Mouse (Mus musculus) fat pad, adult 2 months (tissue): Measurements from ENCODE around the gene Lrrc72.

Experiments
- DNase-seq: peaks from one replicate; pipeline ENCODE4 v3.0.0-alpha.2; 2011; ENCODE audit warnings: low read depth, low spot score; ENCODE audit errors: extremely low read depth

Gene Lrrc72

DNA sequence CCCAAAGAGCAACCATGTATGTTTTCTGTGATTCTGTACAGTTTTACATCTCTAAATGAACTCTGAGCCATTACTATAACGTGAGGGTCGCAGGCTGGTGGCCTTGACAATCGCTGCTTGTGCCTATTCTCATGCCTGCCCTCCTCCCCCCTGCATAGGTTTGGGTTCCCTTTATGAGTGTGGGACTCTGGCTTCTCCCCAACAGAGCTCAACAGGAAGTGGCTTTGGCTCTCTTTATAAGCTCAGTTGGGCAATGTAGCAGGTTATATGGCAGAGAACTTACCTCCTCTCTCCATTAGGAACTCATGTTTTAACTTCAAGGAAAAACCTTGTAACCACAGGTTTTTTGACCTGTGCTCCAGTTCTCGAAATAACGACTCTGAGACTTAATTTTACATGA, 62.9 kb downstream of the Lrrc72 start:
- no peak for DNase-seq

DNA sequence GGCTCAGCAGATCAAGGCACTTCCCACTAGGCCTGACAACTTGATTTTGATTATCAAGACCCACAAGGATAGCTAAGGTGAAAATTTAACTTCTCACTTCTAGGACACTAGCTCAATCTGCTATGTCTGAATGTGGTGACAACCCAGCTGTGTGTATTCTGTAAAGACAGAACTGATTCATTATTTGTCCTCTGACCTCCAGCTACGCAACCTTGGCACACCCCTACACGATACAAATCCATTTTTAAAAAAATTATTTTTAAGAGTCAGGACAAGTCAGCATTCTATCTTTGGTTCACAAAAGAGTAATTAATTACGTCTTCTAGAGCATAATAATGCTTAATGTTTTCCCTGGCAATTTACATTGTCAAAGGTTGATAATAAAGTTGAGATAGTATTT, 63.6 kb downstream of the Lrrc72 start:
- no peak for DNase-seq

DNA sequence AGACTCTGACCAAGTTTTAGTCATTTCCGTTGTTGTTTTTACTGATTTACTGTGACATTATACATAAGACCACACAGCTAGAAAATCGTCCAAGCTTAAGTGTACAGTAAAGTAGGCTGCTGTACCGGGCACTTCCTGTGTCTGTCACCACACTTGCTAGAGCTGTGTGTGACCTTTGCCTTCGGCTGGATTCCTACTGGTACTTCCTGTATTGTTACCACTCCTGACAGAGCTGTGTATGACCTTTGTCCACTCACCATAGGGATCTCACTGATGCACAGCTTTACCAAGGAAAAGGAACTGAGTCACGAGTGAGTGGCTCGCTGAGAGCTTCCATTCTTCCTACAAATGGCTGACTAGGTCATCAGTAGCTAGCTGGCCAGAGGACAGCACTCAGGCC, 66.1 kb downstream of the Lrrc72 start:
- DNase-seq = no peak

DNA sequence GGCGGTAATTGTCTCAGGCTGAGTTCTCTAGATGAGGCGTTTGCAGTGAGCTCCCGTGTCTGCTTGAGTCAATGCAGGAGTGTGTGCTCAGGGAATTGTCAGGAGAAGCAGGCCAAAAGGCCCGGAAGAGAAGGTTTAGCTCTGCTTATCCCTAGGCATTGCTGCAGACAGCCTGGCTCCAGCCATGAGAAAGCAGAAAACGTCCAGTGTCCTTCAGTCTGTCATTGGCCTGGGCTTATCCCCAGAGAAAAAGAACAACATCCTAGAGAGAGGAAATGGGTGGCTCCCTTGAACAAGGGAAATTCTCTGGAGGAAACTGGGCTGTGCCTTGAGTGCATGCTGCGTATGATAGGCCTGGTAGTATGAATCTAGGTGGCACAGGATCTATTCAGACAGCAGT, 70.6 kb downstream of the Lrrc72 start:
- DNase-seq = no peak

DNA sequence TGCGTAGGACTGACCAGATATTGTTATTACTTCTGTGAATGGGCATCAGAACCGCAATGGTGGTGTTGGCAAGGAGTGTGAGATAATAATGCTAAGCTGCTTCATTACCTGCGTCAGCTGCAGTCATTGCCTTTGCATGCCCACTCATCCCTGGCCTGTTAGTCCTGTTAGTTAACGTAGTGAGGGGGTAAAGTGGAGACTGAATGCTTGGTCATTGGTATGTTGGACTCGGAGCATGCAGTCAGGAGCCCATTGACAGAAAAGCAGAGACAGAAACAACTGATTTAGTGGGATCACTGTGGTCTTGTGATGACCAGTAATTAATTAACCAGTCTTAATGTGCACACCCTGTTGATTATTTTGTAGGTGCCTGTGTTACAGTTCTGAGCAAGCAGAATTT, 76.0 kb downstream of the Lrrc72 start:
- no peak for DNase-seq

DNA sequence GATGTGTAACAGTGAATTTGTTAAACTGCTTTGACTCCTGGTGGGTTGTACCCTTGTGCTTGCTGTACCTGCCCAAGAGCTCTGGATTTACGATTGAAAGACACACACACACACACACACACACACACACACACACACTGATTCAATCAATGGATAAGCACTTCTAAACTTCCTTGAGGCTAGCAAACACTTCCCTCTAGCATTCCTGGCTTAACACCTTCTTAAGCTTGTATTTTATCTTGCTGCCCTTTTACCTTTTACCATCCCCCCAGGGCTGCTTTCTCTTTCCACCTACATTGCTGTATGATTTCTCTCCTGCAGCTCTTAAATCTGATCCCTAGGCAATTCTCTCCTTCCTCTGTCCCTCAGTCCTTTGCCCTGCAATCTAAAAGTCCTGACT, 87.9 kb downstream of the Lrrc72 start:
- DNase-seq = no peak

DNA sequence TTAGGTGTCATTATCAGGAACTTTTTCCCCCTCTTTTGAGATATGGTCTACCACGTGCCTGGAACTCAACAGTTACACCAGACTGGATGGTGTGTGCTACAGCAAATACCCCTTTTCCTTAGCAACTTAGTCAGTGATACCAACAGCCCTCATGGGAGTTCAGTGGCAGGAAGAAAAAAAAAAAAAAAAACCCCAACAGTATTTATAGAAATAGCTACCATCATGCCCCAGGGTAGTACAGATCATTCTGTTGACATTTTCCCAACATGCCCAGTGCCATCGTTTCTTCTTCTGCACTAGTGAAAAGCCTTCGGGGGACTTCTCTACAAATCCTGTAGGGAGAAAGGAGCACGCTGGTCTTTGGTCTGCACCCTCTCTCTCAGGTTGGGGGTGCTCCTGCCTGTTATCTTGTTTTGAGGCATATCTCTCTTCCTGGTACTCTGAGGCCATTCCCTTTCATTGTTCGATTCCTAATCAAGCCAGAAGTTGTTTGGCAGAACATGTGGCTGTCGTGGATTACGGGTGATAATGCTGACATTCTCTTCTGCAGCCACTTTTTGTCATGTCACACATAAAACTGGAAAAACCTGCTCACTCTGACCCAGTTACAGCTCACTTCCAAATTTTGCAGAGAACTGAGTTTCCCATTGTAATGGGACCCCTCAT, 88.9 kb downstream of the Lrrc72 start:
- no peak for DNase-seq
